Mouse (Mus musculus) C2C12 (cell line): Measurements from ENCODE around the gene Otog. TPM values are rescaled to one million over a fixed set of nuclear protein-coding genes. Genes with fewer than 3 reads are reported as not detected.

Source experiments
- H3K27me3 ChIP-seq: one replicate; pipeline ENCODE4 v1.6.1; 2011; ENCODE audit not compliant: control insufficient read depth, insufficient read depth, insufficient read length
- H3K36me3 ChIP-seq: one replicate; pipeline ENCODE4 v1.6.1; 2011; ENCODE audit not compliant: control insufficient read depth, insufficient read depth
- H3K4me3 ChIP-seq: one replicate; pipeline ENCODE4 v1.5.1; 2011; ENCODE audit warnings: mild to moderate bottlenecking, control low read depth; ENCODE audit not compliant: poor library complexity, insufficient read depth, severe bottlenecking
- H3K79me2 ChIP-seq: one replicate; pipeline ENCODE4 v1.6.1; 2011; ENCODE audit not compliant: control insufficient read depth, insufficient read depth
- H3K79me3 ChIP-seq: one replicate; pipeline ENCODE4 v1.6.1; 2011; ENCODE audit warnings: low read depth, control low read depth
- H3ac ChIP-seq: one replicate; pipeline ENCODE3; 2011; ENCODE audit warnings: low read depth; ENCODE audit not compliant: control insufficient read depth, insufficient read length
- CEBPB ChIP-seq: IDR thresholded peaks from one replicate; pipeline ENCODE4 v1.6.1; 2011; ENCODE audit warnings: low read depth, mild to moderate bottlenecking, control low read depth, moderate library complexity
- CTCF ChIP-seq: IDR thresholded peaks from one replicate; pipeline ENCODE4 v1.5.1; 2011; ENCODE audit not compliant: control insufficient read depth, insufficient read depth, insufficient read length
- FOSL1 ChIP-seq: IDR thresholded peaks from one replicate; pipeline ENCODE4 v1.8.0; 2011; ENCODE audit warnings: mild to moderate bottlenecking, low read length; ENCODE audit not compliant: poor library complexity, insufficient read depth, severe bottlenecking
- MAX ChIP-seq: IDR thresholded peaks from one replicate; pipeline ENCODE4 v1.6.1; 2011; ENCODE audit warnings: mild to moderate bottlenecking, control low read depth
- MYOD1 ChIP-seq: IDR thresholded peaks from one replicate; pipeline ENCODE4 v1.6.1; 2011; ENCODE audit warnings: low read depth; ENCODE audit not compliant: control insufficient read depth, insufficient read length
- MYOG ChIP-seq: IDR thresholded peaks from one replicate; pipeline ENCODE4 v1.6.1; 2011; ENCODE audit not compliant: control insufficient read depth, insufficient read length; ENCODE audit errors: extremely low read depth
- USF1 ChIP-seq: IDR thresholded peaks from one replicate; pipeline ENCODE4 v1.6.1; 2011; ENCODE audit warnings: low read depth, mild to moderate bottlenecking, control low read depth, moderate library complexity
- polyA plus RNA-seq: library from polyadenylated mRNA; unstranded; fragments of >200 nt; fragmentation: generic; extraction: Trizol; gene quantifications from one replicate; pipeline ENCODE4 v1.2.1, GENCODE M21; 2012; ENCODE audit warnings: missing spikeins

The Otog gene
- polyA plus RNA-seq, 1 experiment: 0.04 TPM

DNA sequence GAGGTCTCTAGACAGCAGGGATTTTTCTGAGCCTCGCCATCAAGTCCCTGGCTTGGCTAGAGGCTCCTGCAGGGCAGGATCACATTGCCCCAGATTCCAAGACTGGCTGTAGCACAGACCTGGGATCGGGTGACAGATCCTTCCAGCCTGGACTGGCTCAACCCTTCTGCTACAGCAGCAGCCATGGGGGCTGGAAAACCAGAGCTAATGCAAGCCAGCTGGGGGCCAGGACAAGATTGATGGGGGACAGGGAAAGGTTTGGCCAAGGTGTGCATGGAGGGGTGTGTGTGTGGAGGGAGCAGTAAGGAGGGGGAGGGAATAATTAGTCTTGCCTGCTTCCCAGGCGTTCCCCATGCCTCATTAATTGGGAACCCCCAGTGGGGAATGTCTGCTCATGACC lies 99.0 kb downstream of the Otog start:
- Histone ChIP-seq H3ac (no peak overlapping the region), H3K4me3 (no peak overlapping the region), H3K79me2 (no peaks in the 10 kb centered on the region), H3K36me3 (no peaks in the 10 kb centered on the region), H3K27me3 (no peaks in the 10 kb centered on the region), H3K79me3 (no peaks in the 10 kb centered on the region)
- TF ChIP-seq CEBPB (no peak), CTCF (no peak), FOSL1 (no peak), MYOD1 (no peak), USF1 (no peak), MYOG (no peak), MAX (no peak)

DNA sequence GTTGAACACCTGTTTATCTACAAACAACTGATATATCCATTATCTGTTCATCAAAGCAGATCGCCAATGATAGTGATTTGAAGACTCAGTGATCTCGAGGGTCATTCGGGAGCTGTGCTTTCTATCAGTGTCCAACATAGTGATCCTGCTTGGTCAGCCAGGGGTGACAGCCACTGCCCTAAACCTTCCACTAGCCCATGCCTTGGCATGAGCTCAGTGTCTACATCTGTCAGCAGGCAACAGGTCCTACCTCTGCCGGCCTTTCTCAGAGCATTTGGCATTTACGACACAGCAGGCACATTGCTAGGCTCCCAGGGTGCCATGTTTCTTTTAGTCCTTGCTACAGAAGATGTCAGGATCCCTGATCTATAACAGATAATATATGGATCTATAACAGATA lies 99.5 kb downstream of the Otog start:
- Histone ChIP-seq H3ac (no peak overlapping the region), H3K27me3 (no peaks in the 10 kb centered on the region), H3K79me2 (no peaks in the 10 kb centered on the region), H3K36me3 (no peaks in the 10 kb centered on the region), H3K79me3 (no peaks in the 10 kb centered on the region), H3K4me3 (no peak overlapping the region)
- no peak for TF ChIP-seq CTCF
- TF ChIP-seq USF1: no peak
- TF ChIP-seq MYOD1: no peak
- no peak for TF ChIP-seq CEBPB
- TF ChIP-seq MAX: no peak
- no peak for TF ChIP-seq MYOG
- TF ChIP-seq FOSL1: no peak

DNA sequence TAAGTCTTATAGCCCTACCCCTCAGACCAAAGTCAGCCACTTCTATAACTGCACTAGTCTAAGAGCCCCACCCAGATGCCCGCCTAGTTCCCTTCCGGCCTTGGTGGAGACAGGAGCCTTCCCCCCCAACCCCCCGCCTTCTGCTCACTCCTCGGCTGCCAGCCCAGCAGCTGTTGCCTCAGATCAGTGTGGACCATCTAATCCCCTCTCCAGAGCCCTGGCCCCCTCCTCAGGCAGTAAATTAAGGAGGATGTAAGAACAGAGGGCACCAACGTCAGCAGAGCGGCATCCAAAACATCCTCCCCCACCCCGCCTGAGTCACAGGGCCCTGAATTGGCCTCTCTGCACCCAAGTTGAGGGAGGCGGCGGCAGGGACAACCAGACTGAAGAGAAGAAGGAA lies 100.7 kb downstream of the Otog start:
- no peak for TF ChIP-seq MAX
- no peak for TF ChIP-seq USF1
- no peak for TF ChIP-seq CEBPB
- no peak for TF ChIP-seq MYOG
- peak; percentile 96 for TF ChIP-seq MYOD1
- no peak for TF ChIP-seq FOSL1
- no peak for TF ChIP-seq CTCF
- Histone ChIP-seq H3K27me3 (no peaks in the 10 kb centered on the region), H3K4me3 (no peak overlapping the region), H3K79me3 (no peaks in the 10 kb centered on the region), H3K36me3 (no peaks in the 10 kb centered on the region), H3ac (no peak overlapping the region), H3K79me2 (no peaks in the 10 kb centered on the region)

DNA sequence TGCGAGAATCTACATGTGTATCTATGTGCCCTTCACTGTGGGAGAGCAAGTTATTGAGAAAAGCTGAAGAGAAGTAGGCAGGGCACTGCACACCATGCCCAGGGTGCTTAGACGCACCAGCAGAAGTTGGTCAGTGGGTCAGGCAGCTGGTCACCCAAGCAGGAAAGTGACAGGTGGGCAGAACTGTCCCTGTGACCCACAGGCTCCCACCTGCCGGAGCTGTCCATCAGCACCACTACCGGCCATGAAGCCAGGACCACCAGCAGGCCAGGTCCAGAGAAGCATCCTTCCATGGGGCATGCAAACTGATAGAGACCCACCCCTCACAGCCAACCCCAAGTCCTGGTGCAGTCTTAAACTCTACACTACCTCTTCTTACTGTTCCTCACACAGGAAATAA lies 106.9 kb downstream of the Otog start:
- Histone ChIP-seq H3K79me3 (no peaks in the 10 kb centered on the region), H3K36me3 (no peaks in the 10 kb centered on the region), H3K4me3 (no peak overlapping the region), H3K79me2 (no peaks in the 10 kb centered on the region), H3ac (no peak overlapping the region), H3K27me3 (no peaks in the 10 kb centered on the region)
- no peak for TF ChIP-seq CTCF
- TF ChIP-seq USF1: no peak
- no peak for TF ChIP-seq FOSL1
- no peak for TF ChIP-seq MYOD1
- no peak for TF ChIP-seq CEBPB
- TF ChIP-seq MYOG: no peak
- no peak for TF ChIP-seq MAX

DNA sequence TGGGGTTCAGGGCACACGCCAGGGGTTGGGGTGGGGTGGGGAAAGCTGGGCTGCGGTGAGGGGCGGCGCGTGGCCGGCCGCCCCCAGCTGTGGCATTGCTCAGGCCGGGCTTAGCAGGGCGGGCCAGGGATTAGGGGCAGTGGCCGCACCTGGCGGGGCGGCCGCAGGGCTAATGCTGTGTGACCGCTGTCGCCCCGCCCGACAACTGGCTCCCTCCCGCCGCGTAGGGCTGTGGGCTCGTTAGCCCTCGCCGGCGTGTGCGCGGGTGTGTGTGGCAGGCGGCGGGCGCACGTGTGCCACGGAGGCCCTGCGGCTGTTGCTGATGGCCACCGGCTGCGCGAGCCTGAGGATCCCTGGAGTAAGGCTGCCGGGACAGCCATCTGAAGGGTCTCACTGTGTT lies 108.0 kb downstream of the Otog start:
- Histone ChIP-seq H3K36me3 (no peaks in the 10 kb centered on the region), H3K27me3 (no peaks in the 10 kb centered on the region), H3K4me3 (no peak overlapping the region), H3K79me3 (no peaks in the 10 kb centered on the region), H3K79me2 (no peaks in the 10 kb centered on the region), H3ac (no peak overlapping the region)
- TF ChIP-seq MYOG: no peak
- TF ChIP-seq FOSL1: no peak
- no peak for TF ChIP-seq MAX
- no peak for TF ChIP-seq CEBPB
- no peak for TF ChIP-seq MYOD1
- no peak for TF ChIP-seq CTCF
- TF ChIP-seq USF1: no peak

DNA sequence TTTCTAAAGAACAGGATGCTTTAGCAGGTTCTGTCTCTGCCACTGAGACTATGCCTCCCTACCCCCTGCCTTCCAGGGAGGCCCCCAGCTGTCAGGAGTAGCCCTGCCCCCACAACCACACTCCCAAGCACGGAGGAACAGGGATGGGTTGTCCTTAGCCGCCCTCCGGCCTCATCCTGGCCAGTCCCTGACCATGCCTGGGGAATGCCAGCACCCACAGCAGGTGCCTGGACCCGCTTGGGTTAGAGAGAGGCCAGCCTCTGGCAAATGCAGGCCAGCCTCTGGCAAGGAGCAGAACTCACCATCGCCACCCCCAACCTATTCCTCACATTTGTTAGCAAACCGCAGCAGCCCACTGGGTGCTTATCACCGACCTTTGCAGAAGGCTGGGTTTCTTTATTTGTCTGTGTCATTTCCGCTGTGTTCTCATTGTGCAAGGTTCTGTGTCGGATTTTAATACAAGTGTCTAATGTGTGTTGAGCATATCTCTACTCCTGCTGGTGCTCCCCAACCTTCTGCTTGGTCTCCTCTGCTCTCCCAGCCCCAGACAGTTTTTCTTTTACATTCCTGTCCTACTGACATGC lies 109.4 kb downstream of the Otog start:
- Histone ChIP-seq H3K79me3 (no peaks in the 10 kb centered on the region), H3K27me3 (no peaks in the 10 kb centered on the region), H3ac (no peak overlapping the region), H3K4me3 (no peak overlapping the region), H3K36me3 (no peaks in the 10 kb centered on the region), H3K79me2 (no peaks in the 10 kb centered on the region)
- no peak for TF ChIP-seq MAX
- peak; percentile 85 for TF ChIP-seq MYOD1
- peak; percentile 39 for TF ChIP-seq CEBPB
- no peak for TF ChIP-seq FOSL1
